Mouse (Mus musculus): ENCODE data around the gene Olfr212. TPM values are rescaled to one million over a fixed set of nuclear protein-coding genes. Genes with fewer than 3 reads are reported as not detected.
"Not testable (repeated sequence)": the region's sequence is repeated elsewhere in the genome, so short reads cannot be mapped to it uniquely, and the experiment has no call there.

Gene Olfr212
- total RNA-seq (2021) = not detected

DNA sequence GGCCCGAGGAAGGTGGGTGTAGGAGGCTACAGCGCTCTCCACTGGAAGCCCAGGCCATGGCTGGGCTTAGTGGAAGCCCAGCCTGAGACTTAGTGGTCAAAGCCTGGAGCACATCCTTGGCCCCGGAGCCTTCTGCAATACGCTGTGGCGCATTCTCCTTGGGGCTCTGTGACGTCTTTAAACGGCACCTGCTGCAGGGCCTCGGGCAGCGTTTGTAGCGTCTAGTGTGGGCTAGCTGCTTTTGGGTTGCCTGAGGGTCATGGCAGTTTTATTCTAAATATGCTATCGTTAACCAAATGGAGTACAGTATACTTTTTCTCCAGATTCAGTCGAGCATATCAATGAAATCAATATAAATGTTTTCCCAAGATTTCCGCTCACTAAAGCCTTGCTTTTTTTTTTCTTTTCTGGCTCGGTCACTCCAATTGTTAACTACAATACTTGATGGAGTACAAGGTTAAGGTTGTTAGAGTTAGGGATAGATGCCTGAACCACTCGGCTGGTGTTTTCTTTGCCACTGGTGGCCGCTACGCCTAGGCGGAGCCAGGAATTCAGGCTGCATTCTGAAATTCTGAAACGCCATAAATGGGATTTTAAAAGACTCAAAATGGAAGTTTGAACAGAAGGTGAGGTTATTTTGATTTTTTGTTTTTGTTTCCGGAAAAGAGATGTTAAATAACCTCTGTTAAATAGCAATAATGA is at the start of gene Olfr212:
Gene Olfr212, plus strand, starts transcription at position 215 of the 702 bp plus-strand sequence.
- not testable (repeated sequence) for DNase-seq

DNA sequence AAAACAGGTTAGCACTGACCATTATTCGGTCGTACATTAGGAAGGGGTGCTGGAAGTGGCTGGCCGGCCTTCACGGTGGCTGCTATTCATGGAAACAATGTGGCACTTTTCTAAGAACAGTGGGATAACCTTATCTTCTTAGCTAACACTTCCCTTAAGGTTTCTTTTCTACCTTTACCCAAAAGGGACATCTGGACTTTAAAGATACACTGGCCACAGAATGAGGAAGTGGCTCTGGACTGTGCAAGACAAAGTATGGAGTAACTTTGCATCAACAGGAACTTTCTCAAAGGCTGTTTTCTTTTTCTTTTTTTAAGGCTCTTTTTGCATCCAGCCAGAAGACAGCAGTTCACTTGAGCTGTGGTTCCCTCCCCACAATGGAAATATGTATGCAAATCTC is 47.6 kb upstream of the Olfr212 start:
- DNase-seq = no peak

DNA sequence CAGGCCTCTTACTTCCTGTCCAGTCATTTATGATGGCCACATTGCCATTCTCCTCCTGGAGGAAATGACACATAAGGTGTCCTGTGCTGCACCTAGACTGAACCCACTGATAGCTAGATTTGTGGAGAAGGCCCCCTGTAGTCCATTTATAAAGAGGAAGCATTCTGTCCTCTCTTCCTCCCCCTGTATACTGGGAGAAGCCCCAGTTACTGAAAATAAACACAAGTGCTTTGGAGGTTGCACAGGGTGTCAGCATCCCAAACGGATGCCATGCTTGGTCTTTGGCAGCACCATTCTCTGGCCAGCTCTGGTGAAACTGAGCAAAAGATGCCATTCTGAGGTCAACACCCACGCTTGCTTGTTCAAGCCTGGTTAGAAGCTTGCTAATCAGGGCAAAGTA is 47.1 kb upstream of the Olfr212 start:
- DNase-seq = no peak

DNA sequence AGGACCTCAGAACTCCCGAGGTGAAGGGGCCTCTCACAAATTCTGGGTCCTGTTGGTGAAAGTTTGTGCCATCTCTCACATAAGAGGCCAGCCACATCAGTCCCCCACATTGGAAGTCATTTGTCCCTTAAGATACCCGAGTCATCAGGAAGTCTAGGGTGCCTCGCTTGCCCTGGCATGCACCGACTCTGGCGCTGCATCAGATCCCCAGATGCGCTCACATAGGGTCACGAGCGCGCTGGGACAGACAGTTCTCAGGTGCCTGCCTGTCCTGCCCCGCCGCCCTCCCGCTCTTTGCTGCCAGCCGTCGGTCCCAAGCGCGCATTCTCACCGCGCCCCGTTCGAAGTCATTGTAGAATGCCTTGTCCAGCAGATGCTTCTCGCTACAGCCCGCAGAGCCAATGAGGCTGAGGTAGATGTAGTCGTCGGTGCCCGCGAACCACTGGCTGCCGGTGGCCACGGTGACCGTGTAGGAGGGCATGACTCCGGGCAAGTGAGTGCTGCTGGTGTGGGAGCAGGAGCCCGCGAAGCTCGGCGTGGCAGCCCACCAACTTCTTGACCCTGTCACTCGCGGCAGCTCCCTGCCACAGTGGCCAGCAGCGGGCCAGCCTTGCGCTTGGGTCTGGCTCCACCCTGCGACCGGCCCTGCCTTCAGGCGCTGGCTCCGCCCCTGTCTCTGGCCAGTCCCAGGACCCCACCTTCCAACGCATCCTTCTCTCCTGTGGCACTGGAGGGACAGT is 45.6 kb upstream of the Olfr212 start, which contains the start of gene Alox5:
Gene Alox5, minus strand, starts transcription at position 635 of the 740 bp plus-strand sequence.
- no peak for DNase-seq

DNA sequence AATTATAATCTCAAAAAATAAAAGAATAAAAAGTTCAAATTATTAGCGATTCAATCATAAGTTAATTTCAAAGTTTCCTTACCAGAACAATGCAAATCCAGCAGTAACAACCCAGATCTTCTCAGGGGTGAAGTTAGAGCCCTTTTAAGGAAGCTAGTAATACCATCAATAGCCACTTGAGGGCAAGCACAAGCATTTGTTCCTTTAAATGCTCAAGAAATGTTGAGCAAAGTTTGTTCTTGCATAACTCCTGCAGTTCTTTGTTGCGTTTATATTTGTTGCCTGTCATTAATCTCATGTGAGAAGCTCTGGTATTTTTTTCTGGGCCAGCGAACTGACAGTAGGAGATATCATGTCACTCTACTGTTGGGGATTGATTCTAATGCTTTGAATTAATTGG is 38.2 kb upstream of the Olfr212 start:
- DNase-seq = no peak

DNA sequence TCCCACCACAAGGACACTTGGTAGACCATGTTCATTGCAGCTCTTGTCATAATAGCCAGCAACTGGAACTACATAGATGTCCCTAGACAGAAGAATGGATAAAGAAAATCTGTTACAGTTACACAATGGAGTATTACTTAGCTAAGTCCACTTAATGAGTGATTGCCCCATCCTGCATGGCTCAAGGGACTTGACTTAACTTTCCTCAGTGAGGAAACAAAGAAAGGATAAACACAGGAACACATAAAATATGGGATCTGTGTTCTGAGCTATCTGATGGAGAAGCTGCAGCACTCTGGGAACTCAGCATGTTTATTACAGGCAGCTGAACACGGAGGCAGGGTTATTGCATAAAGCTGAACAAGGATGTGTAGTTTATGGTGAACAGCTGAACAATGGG is 21.2 kb upstream of the Olfr212 start:
- DNase-seq = no peak

DNA sequence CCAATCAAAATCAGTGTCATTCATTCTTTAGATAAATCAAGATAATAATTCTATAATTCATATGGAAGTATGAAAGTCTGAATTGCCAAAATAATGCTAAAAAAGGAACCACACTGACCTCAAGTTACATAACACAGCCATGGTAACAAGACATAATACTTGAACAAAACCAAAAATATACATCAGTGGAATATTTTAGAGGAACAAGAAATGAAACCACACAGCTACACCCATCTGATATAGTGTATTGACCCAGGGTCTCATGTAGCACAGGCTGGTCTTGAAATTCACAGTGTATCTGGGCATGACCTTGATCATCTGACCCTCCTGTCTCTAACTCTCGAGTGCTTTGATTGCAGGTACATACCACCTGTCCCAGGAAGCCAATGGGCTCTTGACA is 19.5 kb upstream of the Olfr212 start:
- DNase-seq = no peak

DNA sequence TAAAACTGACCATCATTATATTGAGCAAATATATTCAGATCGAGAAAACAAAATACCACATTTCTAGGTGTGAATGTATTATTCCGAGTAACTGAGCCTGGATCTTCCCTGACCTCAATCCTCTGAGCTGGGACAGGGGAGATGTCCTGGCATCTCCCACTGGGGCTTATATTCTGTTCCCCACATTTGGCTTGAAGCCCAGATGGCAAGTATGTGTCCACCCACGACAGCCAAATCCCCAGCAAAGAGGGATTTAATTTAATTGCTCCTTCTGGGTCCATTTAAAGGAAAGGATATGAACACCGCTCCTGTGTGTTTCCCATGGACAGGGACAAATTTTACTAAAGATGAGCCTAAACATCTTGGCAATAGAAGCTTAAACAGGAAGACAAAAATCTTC is 17.5 kb upstream of the Olfr212 start, which contains the start of gene Olfr211:
Gene Olfr211, plus strand, starts transcription at position 301 of the 400 bp plus-strand sequence.
- no peak for DNase-seq

DNA sequence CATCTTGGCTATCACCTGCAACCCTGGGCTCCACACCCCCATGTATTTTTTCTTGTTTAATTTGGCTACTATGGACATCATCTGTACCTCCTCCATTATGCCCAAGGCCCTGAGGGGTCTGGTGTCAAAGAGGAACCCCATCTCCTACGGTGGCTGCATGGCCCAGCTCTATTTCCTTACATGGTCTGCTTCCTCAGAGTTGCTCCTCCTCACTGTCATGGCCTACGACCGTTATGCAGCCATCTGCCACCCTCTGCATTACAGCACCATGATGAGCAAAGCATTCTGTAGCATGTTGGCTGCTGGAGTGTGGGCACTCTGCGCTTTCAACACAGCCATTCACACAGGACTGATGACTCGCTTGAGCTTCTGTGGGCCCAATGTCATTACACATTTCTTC is 12.6 kb upstream of the Olfr212 start:
- no peak for DNase-seq

DNA sequence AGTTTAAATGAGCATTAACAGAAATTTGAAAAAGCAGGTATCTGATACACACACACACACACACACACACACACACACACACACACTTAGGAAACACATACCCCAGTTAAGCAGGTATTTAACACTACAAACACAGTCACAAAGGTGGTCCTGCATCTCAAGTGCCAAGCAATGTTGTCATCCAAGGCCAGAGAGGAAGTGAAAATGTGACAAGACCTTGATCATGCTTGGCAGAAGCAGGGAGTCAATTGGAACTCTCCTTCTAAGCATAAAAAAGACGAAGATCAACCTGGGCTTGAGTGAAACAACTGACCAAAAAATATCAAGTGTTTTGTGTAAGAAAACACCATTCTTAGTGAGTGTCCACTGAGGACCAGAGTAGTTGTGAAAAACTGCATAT is 10.4 kb upstream of the Olfr212 start:
- no peak for DNase-seq

DNA sequence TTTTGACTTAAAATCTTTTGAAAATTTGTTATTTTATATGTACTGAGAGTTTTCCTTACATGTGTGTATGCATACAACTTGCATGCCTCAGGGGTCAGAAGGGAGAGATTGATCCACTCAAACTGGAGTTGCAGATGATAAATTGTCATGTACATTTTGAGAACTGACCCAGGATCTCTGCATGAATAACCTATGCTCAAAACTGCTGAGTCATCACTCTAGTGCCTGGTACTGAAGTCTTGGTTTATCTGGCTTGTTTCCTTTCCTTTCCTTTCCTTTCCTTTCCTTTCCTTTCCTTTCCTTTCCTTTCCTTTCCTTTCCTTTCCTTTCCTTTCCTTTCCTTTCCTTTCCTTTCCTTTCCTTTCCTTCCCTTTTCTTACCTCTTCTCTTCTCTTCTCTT is 8.5 kb downstream of the Olfr212 start:
- no peak for DNase-seq

DNA sequence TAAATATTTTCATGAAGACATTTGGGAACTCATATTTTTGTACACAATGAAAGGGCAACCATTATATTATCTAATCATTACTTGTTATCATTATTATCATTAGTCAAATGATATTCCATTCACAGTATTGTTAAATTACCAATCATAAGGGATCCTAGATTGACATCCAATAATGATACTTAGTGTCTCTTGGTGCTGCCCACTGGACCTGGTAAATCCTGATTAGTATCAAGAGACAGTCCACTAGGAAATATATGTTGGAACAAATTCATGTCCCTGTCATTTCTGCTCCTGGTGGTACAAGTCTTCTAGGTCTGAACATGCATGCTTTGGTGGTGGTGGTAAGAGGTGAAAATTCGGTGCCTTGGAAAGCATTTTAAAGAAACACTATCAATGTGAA is 31.8 kb downstream of the Olfr212 start, which contains the start of gene Olfr213:
Gene Olfr213, plus strand, starts transcription at position 301 of the 400 bp plus-strand sequence.
- DNase-seq = no peak

DNA sequence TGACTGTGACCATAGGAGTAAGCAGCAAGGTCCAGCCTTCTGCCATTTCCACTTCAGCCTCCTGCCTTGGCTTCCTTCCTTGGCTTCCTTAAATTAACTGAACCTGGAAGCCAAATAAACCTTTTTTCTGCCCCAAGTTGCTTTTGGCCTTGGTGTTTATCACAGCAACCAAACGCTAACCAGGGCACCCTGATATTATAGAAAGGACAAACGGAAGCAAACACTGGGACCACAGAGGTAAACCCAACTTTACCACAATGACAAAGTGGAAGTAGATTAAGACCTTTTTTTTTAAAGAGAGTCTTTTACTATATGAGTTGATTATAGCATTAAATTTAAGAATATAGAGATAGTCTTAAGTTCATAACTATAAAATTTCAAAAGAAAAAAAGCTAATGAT is 36.2 kb downstream of the Olfr212 start:
- DNase-seq = no peak

DNA sequence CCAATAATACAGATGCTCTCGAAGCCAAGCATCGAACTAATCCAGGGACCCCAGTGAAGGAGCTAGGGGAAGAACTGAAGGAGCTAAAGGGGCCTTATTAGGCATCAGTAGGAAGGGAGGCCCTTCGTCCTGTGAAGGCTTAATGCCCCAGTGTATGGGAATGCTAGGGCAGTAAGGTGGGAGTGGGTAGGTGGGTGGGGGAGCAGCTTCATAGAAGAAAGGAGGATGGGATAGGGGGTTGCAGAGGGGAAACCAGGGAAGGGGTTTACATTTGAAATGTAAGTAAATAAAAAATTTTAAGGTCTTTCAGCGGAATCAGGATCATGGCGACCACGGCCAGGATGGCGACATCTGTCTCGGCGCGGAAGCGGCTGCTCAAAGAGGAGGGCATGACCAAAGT is 44.5 kb downstream of the Olfr212 start, which contains the start of gene Gm5580:
Gene Gm5580, plus strand, starts transcription at position 301 of the 400 bp plus-strand sequence.
- not testable (repeated sequence) for DNase-seq

DNA sequence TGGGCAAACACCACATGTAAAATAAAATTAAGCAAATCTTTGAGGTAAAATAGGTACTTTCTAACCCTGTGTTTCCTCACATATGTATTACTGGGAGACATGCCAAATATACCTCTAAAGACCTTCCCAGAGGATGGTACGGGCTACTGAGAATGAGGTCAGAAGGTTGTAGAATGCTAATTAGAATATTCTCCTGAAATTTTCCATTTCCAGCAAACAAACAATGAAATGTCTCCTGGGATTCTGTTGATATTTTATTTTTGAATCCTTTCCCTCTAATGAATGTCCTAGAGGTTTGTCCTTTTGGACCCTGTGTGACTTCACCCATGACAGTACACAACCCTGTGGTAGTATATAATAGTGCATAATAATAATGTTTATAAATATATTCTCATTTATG is 47.6 kb downstream of the Olfr212 start, which contains the start of gene Olfr214:
Gene Olfr214, plus strand, starts transcription at position 301 of the 400 bp plus-strand sequence.
- no peak for DNase-seq

DNA sequence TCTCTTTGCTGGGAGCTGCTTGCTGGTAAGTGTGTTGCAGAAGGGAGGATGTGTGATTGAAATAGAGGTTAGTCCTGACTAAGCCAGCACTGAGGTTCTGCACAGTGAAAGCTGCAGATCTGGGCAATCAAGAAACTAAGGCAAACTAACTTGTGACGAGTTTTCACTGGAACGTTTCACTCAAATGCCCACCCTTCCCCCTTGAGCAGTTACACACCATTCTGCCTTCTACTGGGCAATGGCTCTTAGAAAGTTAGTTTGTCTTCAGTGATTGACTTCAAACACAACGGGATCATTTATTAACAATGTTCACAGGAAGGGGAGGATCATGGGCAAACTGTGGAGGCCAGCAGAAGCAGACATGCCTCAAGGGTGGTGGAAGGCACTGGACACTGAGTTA is 48.6 kb downstream of the Olfr212 start:
- DNase-seq = no peak

Other genes with a start within 250 kb of the Olfr212 start
- 1 to 10 TPM; 6.2 to 9.1 TPM for gene Zfand4, start 242.3 kb upstream of the Olfr212 start, total RNA-seq (2021)
- gene March8, start 168.5 kb upstream of the Olfr212 start, total RNA-seq (2021) = 10 to 100 TPM; 57.4 to 58.7 TPM
- gene Alox5, start 45.3 kb upstream of the Olfr212 start, total RNA-seq (2021) = 1 to 10 TPM; 1.4 to 1.7 TPM
- not detected for gene Olfr211, start 17.4 kb upstream of the Olfr212 start, total RNA-seq (2021)
- not detected for gene Olfr213, start 31.9 kb downstream of the Olfr212 start, total RNA-seq (2021)
- 1 to 10 TPM; 1.8 to 2.4 TPM for gene Gm5580, start 44.6 kb downstream of the Olfr212 start, total RNA-seq (2021)
- not detected for gene Olfr214, start 47.7 kb downstream of the Olfr212 start, total RNA-seq (2021)
- gene Olfr215, start 77.7 kb downstream of the Olfr212 start, total RNA-seq (2021) = not detected
- gene Zfp422, start 122.5 kb downstream of the Olfr212 start, total RNA-seq (2021) = 10 to 100 TPM; 22.0 to 23.0 TPM
- gene Depp1, start 144.1 kb downstream of the Olfr212 start, total RNA-seq (2021) = 1 to 10 TPM; 2.4 to 2.5 TPM
- gene Rassf4, start 167.4 kb downstream of the Olfr212 start, total RNA-seq (2021) = 1 to 10 TPM; 2.6 to 2.7 TPM
- gene Tmem72, start 210.4 kb downstream of the Olfr212 start, total RNA-seq (2021) = under 1 TPM; 0.22 to 0.81 TPM

Data from layer of hippocampus, postnatal 36 days (tissue).